Mouse (Mus musculus) kidney, postnatal 10 days (tissue): Measurements from ENCODE around the gene Msh3.

Source experiments
- DNase-seq: peaks from one replicate; pipeline ENCODE4 v3.0.0; 2021; ENCODE audit warnings: mixed read lengths

The Msh3 gene

GRCm38 (mm10) chr13:92328000-92328399, 26.8 kb downstream of the Msh3 start:
- no peak for DNase-seq

- DNase-seq: no peak
Observed at GRCm38 (mm10) chr13:92326030-92326429, 28.8 kb downstream of the Msh3 start.

DNA sequence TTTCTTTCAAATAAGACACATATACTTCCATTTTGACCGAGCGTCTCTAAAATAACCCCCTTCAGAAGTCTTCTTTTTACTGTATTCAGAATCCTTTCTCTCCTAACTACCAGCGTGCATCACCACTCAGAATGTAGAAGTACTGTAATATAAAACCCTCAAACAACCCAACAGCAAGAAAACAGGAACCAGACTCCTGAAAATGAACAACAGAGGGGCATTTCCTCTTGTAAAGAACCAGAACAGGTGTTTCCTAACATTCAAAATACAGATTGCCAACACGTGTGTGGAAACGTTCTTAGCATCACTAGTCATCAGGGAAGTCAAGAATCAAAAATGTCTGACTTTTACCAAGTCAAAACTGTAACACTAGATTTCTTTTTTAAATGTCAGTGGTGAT, 34.0 kb downstream of the Msh3 start:
- no peak for DNase-seq

DNA sequence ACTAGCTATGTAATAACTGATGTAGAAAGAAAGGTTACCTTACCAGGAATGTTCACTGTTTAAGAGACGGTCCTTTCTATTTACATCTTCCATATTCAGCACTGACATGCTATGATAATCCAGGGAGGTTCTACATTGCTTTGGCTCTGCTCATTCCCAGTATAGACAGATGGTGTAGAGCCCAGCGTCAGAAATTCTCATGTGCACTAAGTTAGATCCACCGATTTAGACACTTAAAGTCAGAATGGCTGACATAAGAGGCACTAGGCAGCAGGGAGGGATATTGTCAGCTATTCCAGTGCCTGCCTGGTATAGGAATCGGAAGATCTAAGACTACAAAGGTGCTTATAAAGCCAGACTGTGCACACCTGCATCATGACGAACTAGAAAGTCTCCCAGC, 40.2 kb downstream of the Msh3 start:
- DNase-seq: no peak

DNA sequence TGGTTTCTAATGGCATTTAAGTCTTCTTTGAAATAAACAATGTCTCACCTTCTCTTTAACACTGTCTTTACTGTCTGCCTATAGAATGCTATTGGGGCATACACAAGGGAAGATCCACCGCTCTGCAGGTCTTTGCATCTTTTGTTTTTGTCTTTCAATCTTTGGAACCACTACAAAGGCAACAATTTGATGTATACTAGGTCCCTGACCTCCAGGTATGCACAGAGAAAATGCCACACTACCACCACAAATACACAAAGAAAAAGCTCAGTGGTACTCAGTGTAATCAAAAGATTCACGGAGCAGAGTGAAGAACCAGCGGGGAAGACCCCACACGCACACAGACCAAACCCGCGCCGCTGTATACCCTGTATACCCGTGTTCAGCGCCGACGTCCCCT, 49.1 kb downstream of the Msh3 start, which contains the start of gene Gm20379:
Gene Gm20379, plus strand, starts transcription at position 301 of the 400 bp plus-strand sequence.
- no peak for DNase-seq

DNA sequence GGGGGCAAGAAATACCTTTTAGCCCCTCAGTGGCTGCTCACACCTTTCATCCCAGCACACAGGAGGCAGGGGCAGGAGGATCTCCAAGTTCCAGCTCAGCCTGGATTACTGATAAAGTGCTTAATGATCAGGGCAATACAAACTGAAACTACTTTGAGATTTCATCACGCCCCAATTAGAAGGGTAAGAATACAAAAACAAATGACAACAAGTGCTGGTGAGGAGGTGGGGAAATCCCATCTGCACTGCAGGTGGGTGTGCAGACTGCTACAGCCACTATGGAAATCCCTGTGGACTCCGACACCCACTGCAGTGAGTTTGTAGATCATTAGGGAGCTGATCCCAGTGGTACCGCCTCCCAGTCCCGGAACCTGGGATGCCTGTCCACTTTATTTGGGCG, 50.5 kb downstream of the Msh3 start:
- no peak for DNase-seq

- no peak for DNase-seq
Observed at GRCm38 (mm10) chr13:92303062-92303948, 51.5 kb downstream of the Msh3 start.

GRCm38 (mm10) chr13:92302466-92302865, 52.3 kb downstream of the Msh3 start:
- no peak for DNase-seq

DNA sequence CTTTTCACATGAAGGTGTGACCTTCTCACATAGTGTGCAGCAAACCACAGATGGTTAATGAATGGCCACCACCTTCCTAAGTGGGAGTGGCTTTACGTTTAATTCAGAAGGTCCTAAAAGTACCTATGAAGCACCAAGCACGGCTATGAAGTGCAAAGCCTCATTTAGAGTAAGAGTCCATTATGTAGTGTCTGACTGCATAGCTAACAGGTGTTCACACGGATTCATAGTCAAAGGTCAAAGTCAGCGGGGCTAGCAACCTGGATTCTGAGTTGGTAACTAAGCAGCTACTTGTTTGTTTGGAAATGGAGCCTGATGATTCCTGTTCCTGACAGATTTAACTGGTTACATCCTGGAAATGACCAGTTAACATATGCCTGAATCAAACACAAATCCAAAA, 53.0 kb downstream of the Msh3 start:
- DNase-seq: no peak

DNA sequence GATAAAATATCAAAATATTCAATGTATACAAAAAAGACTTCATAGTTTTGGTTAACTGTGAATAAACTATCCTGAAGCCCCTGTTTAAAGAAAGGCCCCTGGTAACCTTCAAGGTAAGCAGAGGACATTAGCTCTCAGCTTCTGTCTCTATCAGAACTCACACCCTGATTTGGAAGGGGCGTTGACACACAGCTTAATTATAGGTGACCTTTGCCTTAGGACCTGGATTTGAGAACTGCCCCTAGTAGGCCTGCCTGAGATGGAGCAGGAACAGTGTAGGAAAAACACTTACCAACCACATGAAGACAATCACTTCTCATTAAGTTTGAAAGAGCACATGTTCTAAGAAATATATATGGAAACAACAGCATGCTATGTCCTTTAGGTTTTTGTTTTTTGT, 55.3 kb downstream of the Msh3 start:
- no peak for DNase-seq

GRCm38 (mm10) chr13:92297021-92297420, 57.8 kb downstream of the Msh3 start:
- DNase-seq: no peak

DNA sequence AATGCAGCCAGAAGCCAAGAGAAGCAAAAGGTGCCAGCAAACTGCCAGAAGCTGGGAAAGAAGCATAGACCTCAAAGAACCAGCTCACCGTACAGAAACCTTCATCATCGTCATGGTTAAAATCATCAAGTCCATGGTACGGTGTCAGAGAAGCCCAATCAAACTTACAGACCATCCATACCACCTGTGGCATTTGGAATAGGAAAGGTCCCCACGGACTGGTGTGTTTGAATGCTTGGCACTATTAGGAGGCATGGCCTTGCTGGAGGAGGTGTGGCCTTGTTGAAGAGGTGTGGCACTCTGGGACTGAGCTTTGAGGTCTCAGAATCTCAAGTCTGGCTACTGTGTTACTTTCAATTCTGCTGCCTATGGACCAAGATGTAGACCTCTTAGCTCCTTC, 58.3 kb downstream of the Msh3 start:
- no peak for DNase-seq

DNA sequence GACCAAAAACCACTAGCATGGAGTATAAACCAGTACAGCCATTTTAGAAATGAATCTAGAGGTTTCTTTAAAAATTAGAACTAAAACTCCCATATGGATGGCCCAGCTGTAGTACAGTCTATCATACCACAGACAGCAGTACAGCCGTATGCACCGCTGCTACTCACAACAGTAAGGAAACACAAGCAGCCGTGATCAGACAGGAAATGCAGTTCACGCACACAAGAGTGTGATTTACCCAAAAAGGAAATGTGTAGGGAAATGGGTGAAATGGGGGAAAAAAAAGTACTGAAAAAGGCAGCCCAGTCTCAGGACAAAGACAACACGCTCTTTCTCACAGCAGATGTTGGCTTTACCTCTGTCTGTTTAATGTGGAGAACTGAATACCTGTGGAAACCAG, 60.9 kb downstream of the Msh3 start:
- DNase-seq: no peak

- DNase-seq: peak; percentile 29
Observed at GRCm38 (mm10) chr13:92291605-92292004, 63.2 kb downstream of the Msh3 start.

GRCm38 (mm10) chr13:92277027-92277426, 77.8 kb downstream of the Msh3 start:
- DNase-seq: no peak

DNA sequence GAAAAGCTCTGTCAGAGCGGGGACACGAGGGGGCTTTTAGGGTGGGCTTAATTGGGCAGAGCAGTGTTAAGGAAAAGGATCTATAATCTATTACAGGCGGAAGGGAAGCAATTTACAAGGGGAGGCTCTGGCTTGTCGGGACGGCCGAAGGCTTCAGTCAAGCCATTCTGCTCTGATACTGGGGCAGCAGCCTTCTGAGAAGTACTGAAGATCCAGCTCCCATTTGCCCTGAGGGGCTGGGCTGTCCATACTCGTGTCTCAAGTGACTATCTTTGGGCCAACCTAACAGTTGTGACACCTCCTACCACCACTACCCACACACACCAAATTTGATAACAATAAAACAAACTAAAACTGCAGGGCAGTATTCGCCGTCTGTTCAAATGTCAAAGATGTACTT, 79.5 kb downstream of the Msh3 start:
- DNase-seq: no peak

DNA sequence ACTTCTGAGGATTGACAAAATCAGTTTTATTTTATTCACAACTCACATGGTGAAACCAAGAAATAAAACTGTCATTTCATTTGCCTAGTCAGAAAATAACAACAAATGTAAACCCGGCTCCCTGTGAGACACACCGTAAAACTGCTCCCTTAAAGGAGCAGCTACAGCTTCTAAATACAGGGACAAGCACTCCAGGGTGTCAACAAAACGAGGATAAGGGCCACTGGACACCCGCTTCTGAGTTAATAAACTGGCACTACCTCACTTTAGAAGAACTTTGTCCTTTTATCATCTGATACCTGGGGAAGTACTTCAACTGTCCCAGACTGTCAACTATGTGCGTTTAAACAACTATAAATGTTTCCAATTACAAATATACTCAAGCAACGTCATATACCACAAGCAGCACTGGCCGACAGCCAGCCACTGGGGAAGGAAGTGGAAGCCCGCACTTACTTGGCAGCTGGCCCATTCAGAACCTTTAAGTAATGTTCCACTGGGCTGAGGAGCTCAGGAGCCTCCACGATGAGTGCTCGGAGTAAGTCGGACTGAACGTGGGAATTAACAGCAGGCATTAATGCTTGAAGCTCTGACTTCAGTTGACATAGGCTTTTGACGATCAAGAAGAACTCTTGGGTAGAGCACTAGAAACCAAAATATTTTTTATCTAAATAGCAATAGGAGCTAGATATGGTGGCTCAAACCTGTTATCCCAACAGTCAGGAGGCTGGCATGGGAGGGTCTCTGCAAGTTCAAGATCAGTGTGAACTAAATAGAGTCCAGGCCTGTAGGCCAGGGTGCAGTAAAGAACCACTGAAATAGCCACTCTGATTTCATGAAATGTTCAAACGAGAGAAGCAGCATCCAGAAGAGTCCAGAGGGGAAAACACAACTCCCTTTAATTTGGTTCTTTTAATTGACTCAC, 80.3 kb downstream of the Msh3 start:
- DNase-seq: peak; percentile 90

- no peak for DNase-seq
Observed at GRCm38 (mm10) chr13:92267076-92267475, 87.7 kb downstream of the Msh3 start.

- no peak for DNase-seq
Observed at GRCm38 (mm10) chr13:92263566-92263965, 91.2 kb downstream of the Msh3 start.

DNA sequence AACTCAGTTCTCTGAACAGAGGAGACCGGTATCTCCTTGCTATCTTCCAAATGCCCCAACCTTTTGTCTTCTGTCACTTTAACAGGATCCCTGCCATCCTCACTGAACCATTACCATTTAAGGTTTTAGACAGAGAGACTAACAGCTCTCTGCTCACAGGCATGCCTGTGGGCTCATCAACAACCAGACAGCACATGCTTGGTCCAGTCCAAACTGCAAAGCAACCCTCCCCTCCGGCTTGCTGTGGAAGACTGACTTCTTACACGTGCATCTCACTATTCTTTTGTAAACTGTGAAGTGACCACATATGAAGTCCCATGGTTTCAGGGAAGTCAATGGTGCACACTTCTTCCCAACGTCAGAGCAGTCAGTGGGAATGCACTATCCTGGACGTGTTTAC, 93.5 kb downstream of the Msh3 start:
- DNase-seq: no peak

GRCm38 (mm10) chr13:92255480-92255879, 99.3 kb downstream of the Msh3 start:
- no peak for DNase-seq

DNA sequence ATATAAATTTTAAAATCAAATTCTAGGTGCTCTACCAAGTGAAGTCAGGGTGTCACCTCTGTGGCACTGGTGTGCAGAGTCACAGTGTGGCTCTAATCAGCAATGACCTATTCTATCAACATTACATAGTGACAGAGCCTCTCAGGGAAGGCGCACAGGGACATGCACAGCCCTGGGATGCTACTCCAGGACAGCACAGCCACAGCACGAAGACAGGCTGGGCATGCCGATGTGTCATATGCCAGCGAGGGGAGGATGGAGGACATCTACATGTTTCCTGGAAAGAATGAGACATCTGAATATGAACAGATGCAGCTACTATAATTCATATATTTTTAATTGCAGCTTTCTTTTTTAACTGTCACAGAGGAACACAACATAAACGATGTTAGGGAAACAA, 101.0 kb downstream of the Msh3 start:
- DNase-seq: no peak

DNA sequence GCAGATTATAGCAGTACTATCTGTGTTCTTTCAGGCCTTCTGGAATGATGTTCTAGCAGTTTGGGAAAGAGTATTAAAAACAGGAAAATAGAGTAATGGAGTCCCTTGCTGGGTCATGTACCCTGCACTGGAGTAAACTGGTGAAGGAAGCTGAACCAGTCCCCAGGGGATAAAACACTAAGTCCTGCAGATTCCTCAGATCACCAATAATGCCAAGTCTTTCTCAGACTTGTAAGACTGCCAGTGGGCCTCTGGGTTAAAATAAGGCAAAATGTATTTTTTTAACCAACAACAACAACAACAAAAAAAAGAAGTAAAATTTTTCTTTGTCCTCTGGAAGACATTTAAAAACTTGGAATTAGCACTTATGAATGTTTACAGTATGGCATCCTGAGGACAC, 102.5 kb downstream of the Msh3 start:
- no peak for DNase-seq

DNA sequence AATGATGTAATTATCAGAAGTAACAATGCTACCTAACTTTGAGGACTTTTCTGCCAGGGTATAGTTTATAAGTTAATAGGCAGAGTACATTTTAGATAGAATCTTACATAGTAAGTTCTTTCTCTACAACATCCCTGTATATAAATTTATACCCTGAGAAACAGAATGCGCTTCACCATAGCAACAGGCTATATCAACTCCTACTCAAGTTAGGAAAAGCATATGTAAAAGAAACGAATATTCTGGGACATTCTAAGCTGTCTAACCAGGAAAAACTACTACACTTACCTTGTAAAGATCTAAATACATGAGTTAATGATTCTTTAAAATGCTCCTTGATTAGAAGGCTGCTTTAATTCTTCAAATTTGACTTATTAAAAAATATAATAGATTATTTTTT, 107.2 kb downstream of the Msh3 start:
- DNase-seq: no peak
